Mouse (Mus musculus): ENCODE results near the gene Plxna2. TPM values are rescaled to one million over a fixed set of nuclear protein-coding genes. Genes with fewer than 3 reads are reported as not detected.

Plxna2 gene
- polyA plus RNA-seq, 1 experiment from 2014 or later, result 10.4 TPM

DNA sequence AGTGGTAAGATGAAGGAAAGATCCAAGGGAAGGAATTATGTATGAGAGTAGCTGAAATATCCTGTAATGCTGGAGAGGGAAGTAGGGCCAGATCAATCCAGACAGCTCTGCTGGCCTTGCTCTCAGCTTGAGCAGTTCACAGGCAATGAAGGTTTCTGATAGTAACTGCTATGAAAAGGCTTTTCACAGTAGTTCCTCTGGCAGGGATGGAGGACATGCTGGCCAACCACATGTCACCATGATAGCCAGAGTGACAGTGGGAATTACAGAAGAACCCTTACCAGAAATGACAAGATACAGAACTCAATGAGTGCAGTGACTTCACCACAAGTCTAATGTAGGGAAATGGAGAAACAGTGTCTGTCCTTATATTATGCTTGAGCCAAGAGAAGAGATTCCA, 210.3 kb downstream of the Plxna2 start:
- no peaks in the 10 kb centered on the region for H3K4me1 ChIP-seq (replicated peaks; ENCODE audit: control insufficient read depth, insufficient read depth, low read length)
- no peak overlapping the region for H3K4me3 ChIP-seq (ENCODE audit: low read length)
- H3K4me2 ChIP-seq (ENCODE audit: low read depth, low read length), result no peak overlapping the region
- H3K27me3 ChIP-seq (ENCODE audit: control insufficient read depth, insufficient read depth, low read depth, low read length), result no peaks in the 10 kb centered on the region
- H3K9me3 ChIP-seq (ENCODE audit: control insufficient read depth, low read length), result no peaks in the 10 kb centered on the region
- no peak overlapping the region for H3K9ac ChIP-seq (ENCODE audit: low read length)
- H3K27ac ChIP-seq (ENCODE audit: low read length), result no peak overlapping the region
- no peak for ATAC-seq (ENCODE audit: low read depth)
- H3K36me3 ChIP-seq (ENCODE audit: control insufficient read depth, insufficient read depth, low read length), result no peaks in the 10 kb centered on the region

DNA sequence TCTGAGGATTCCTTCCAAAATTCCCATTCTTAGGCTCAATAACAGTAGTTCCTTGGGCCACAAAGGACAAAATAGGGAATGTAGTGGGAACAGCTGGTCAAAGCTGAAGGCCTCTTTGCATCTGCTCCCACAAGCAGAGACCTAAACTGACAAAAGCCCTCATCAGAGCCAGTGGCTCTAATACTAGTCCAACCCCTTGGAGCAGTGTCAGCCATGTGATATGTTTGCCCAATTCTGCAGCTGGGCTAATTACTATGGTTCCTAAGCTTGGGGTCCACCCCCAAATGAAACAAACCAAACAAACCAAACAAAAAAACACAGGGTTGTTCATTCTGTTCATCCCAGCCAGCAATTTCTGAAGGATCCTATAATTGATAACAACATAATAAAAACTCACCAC, 217.2 kb downstream of the Plxna2 start:
- no peak overlapping the region for H3K9ac ChIP-seq (ENCODE audit: low read length)
- H3K4me3 ChIP-seq (ENCODE audit: low read length), result no peak overlapping the region
- H3K4me2 ChIP-seq (ENCODE audit: low read depth, low read length), result no peak overlapping the region
- no peaks in the 10 kb centered on the region for H3K9me3 ChIP-seq (ENCODE audit: control insufficient read depth, low read length)
- no peaks in the 10 kb centered on the region for H3K27me3 ChIP-seq (ENCODE audit: control insufficient read depth, insufficient read depth, low read depth, low read length)
- ATAC-seq (ENCODE audit: low read depth), result no peak
- no peak overlapping the region for H3K27ac ChIP-seq (ENCODE audit: low read length)
- no peaks in the 10 kb centered on the region for H3K36me3 ChIP-seq (ENCODE audit: control insufficient read depth, insufficient read depth, low read length)
- no peaks in the 10 kb centered on the region for H3K4me1 ChIP-seq (replicated peaks; ENCODE audit: control insufficient read depth, insufficient read depth, low read length)

DNA sequence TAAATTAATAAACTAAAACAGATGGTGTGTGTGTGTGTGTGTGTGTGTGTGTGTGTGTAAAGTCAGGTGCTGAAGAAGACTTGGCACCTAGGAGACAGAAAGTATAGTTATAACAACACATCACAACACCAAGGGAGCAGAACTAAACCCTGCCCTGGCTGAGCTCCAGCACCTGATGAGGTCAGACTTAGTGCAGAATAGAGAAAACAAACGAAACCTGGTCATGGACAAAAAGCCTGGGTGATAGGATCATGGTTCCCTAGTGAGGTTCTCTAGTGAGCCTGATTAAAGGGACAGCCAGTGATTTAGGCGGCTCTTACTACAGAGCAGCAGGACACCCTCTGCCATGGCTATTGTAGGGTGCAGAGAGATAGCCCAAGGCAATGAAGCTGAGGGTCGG, 218.2 kb downstream of the Plxna2 start:
- Histone ChIP-seq H3K36me3 (ENCODE audit: control insufficient read depth, insufficient read depth, low read length) (no peaks in the 10 kb centered on the region), H3K4me3 (ENCODE audit: low read length) (no peak overlapping the region), H3K4me2 (ENCODE audit: low read depth, low read length) (no peak overlapping the region), H3K4me1 (replicated peaks; ENCODE audit: control insufficient read depth, insufficient read depth, low read length) (no peaks in the 10 kb centered on the region), H3K9ac (ENCODE audit: low read length) (no peak overlapping the region), H3K27me3 (ENCODE audit: control insufficient read depth, insufficient read depth, low read depth, low read length) (no peaks in the 10 kb centered on the region), H3K9me3 (ENCODE audit: control insufficient read depth, low read length) (no peaks in the 10 kb centered on the region), H3K27ac (ENCODE audit: low read length) (no peak overlapping the region)
- ATAC-seq (ENCODE audit: low read depth), result no peak
- 54% methylated on average over 3 of the region's 3 CpGs for WGBS

DNA sequence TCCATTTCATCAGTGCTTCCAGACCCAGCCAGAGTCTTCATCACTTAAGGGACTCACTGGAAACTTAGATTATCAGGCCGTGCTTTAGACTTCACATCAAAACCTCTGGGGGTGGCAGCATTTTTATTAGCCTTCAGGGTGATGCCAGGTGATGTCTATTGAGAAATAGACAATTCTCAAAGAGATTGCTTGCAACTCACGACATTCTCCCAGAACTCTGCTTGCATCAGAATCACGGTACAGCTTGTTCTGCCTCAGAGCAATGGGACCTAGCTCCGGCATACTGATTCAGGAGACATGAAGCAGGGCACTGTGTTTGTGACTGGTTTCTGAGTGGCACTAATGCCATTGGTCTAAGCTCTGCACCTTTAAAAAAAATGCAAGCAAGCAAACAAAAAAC, 218.7 kb downstream of the Plxna2 start:
- Histone ChIP-seq H3K4me3 (ENCODE audit: low read length) (no peak overlapping the region), H3K9me3 (ENCODE audit: control insufficient read depth, low read length) (no peaks in the 10 kb centered on the region), H3K36me3 (ENCODE audit: control insufficient read depth, insufficient read depth, low read length) (no peaks in the 10 kb centered on the region), H3K27me3 (ENCODE audit: control insufficient read depth, insufficient read depth, low read depth, low read length) (no peaks in the 10 kb centered on the region), H3K4me2 (ENCODE audit: low read depth, low read length) (no peak overlapping the region), H3K27ac (ENCODE audit: low read length) (no peak overlapping the region), H3K4me1 (replicated peaks; ENCODE audit: control insufficient read depth, insufficient read depth, low read length) (no peaks in the 10 kb centered on the region), H3K9ac (ENCODE audit: low read length) (no peak overlapping the region)
- WGBS, result 84% methylated on average over 4 of the region's 4 CpGs
- ATAC-seq (ENCODE audit: low read depth), result no peak

DNA sequence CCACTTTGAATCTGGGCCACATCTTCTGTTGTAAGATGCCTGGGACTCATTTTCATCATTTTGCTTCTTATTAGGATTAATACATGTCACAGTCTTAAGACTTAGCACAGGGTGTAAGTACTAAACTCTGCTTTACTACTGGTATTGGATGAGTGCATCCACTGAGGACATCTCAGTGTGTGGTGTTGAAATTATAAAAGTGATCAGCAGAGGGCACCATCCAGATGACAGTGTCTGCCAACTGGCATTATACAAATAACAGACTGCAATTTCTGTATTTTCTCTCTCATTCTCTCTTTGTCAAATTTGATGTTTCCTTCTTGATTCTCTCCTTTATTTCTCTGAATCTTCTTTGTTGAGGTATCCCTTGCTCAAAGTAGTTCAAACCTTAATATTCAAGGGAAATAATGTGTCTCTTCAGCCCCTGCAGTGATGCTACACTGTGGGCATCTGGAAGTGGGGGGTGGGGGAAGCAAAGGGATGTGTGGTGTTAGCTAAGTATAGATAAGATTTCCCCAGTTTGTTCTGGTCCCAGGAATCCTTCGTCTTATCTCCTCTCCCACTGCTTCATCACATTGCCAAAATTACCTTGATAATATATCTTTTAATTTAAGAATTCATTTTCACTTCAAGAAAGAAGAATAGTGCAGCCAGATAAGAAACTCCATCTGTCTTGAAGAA, 221.4 kb downstream of the Plxna2 start:
- WGBS, result 12% methylated on average over 1 of the region's 1 CpGs
- Histone ChIP-seq H3K9me3 (ENCODE audit: control insufficient read depth, low read length) (no peaks in the 10 kb centered on the region), H3K9ac (ENCODE audit: low read length) (no peak overlapping the region), H3K27ac (ENCODE audit: low read length) (no peak overlapping the region), H3K4me3 (ENCODE audit: low read length) (no peak overlapping the region), H3K4me2 (ENCODE audit: low read depth, low read length) (no peak overlapping the region), H3K27me3 (ENCODE audit: control insufficient read depth, insufficient read depth, low read depth, low read length) (no peaks in the 10 kb centered on the region), H3K36me3 (ENCODE audit: control insufficient read depth, insufficient read depth, low read length) (no peaks in the 10 kb centered on the region), H3K4me1 (replicated peaks; ENCODE audit: control insufficient read depth, insufficient read depth, low read length) (no peaks in the 10 kb centered on the region)
- ATAC-seq (ENCODE audit: low read depth), result no peak

DNA sequence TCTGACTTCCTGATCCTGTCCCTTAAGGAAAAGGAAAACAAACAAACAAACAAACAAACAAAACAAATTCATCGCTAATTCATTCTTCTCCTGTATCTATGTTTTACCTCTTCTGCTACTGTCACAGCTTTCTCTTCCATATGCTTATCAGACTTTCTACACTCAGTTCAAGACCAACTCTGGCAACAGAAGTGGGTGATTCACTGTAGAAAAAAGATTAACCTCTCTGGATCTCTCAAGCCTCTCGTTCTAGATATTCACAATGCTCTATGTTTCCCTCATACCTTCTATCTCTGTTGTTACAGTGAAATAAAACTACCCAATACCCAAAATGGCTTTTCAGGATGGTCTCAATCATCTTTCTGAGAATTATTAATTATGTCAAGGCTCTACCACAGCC, 225.0 kb downstream of the Plxna2 start:
- Histone ChIP-seq H3K9me3 (ENCODE audit: control insufficient read depth, low read length) (no peaks in the 10 kb centered on the region), H3K27me3 (ENCODE audit: control insufficient read depth, insufficient read depth, low read depth, low read length) (no peaks in the 10 kb centered on the region), H3K4me2 (ENCODE audit: low read depth, low read length) (no peak overlapping the region), H3K9ac (ENCODE audit: low read length) (no peak overlapping the region), H3K27ac (ENCODE audit: low read length) (no peak overlapping the region), H3K4me3 (ENCODE audit: low read length) (no peak overlapping the region), H3K36me3 (ENCODE audit: control insufficient read depth, insufficient read depth, low read length) (no peaks in the 10 kb centered on the region), H3K4me1 (replicated peaks; ENCODE audit: control insufficient read depth, insufficient read depth, low read length) (no peaks in the 10 kb centered on the region; the same call in 1 of the 2 replicates)
- WGBS, result 81% methylated on average over 2 of the region's 2 CpGs
- ATAC-seq (ENCODE audit: low read depth), result no peak

DNA sequence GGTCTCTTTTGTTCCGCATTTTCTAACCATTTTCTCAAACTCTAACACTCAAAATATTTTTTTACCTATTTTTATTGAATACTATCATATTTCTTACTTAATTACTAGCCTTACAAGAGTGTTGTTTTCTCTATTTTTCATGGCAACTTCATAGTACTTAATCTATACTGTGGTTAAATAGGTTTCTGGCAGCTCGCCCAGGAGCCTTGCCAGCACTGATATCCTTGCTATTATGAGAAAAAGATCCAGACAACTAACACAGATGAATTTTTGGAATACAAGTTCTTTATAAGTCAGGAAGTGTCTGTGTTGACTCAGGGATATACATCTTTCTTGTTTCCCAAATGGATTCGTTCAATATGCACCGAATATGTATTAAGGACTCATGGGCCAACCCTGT, 229.0 kb downstream of the Plxna2 start:
- Histone ChIP-seq H3K27ac (ENCODE audit: low read length) (no peak overlapping the region), H3K9me3 (ENCODE audit: control insufficient read depth, low read length) (no peaks in the 10 kb centered on the region), H3K4me3 (ENCODE audit: low read length) (no peak overlapping the region), H3K27me3 (ENCODE audit: control insufficient read depth, insufficient read depth, low read depth, low read length) (no peaks in the 10 kb centered on the region), H3K4me2 (ENCODE audit: low read depth, low read length) (no peak overlapping the region), H3K36me3 (ENCODE audit: control insufficient read depth, insufficient read depth, low read length) (no peaks in the 10 kb centered on the region), H3K4me1 (replicated peaks; ENCODE audit: control insufficient read depth, insufficient read depth, low read length) (no peaks in the 10 kb centered on the region; the same call in 1 of the 2 replicates), H3K9ac (ENCODE audit: low read length) (no peak overlapping the region)
- no peak for ATAC-seq (ENCODE audit: low read depth)
- 55% methylated on average over 4 of the region's 4 CpGs for WGBS

DNA sequence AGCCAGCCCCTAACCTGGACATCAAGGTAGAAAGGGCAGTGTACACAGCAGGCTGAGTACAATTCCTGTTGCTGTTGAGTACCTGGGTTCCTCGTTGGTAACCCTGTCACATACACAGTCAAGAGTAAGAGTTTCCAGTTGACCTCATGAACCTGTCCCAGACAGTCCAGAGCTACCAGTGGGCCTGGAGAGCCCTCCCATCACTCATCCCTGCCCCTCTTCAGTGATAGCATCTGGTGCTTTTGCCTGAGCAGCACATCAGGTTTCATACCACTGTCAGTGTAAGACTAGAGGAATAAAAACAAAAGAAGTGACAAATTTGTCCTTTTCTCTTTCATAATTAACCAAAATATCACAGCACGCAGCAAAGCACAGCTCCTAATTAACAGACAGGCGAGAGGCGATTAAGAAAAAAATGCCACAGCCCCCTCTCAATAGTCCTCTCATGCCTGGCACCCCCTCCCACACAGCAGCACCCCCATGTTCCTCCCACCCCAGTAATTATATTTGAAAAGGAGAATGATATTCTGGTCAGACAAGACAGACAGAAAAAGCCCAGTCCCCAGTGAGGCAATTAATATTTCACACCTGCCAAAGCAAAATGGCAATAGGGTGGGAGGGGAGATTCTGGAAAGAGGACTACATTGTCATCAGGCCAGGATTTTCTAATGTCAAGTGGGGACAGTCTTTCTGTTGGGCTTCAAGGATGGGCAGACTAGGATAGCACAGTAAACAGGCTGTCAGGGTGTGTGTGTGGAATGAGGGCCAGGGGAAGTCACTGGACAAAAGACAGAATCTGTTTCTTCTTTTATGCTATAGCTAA, 233.4 kb downstream of the Plxna2 start:
- no peaks in the 10 kb centered on the region; the same call in 1 of the 2 replicates for H3K4me1 ChIP-seq (replicated peaks; ENCODE audit: control insufficient read depth, insufficient read depth, low read length)
- H3K27me3 ChIP-seq (ENCODE audit: control insufficient read depth, insufficient read depth, low read depth, low read length), result no peaks in the 10 kb centered on the region
- ATAC-seq (ENCODE audit: low read depth), result no peak
- no peak overlapping the region for H3K9ac ChIP-seq (ENCODE audit: low read length)
- H3K36me3 ChIP-seq (ENCODE audit: control insufficient read depth, insufficient read depth, low read length), result no peaks in the 10 kb centered on the region
- H3K4me2 ChIP-seq (ENCODE audit: low read depth, low read length), result no peak overlapping the region
- H3K9me3 ChIP-seq (ENCODE audit: control insufficient read depth, low read length), result no peaks in the 10 kb centered on the region
- no peak overlapping the region for H3K4me3 ChIP-seq (ENCODE audit: low read length)
- H3K27ac ChIP-seq (ENCODE audit: low read length), result no peak overlapping the region
- 71% methylated on average over 4 of the region's 4 CpGs for WGBS

DNA sequence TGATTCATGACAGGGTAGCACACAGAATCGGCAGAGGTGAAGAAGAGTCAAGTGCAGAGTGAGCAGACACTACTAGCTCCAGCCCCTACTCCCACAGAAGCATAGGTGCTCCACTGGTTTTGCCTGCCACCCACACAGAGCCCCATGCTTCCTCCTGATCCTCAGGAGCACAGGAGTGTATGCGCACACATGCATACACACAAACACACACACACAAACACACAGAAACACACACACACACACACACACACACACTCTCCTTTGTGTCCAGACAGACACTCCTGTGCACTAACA, 234.0 kb downstream of the Plxna2 start:
- Histone ChIP-seq H3K9ac (ENCODE audit: low read length) (no peak overlapping the region), H3K4me1 (replicated peaks; ENCODE audit: control insufficient read depth, insufficient read depth, low read length) (no peaks in the 10 kb centered on the region; the same call in 1 of the 2 replicates), H3K4me2 (ENCODE audit: low read depth, low read length) (no peak overlapping the region), H3K27ac (ENCODE audit: low read length) (no peak overlapping the region), H3K27me3 (ENCODE audit: control insufficient read depth, insufficient read depth, low read depth, low read length) (no peaks in the 10 kb centered on the region), H3K36me3 (ENCODE audit: control insufficient read depth, insufficient read depth, low read length) (no peaks in the 10 kb centered on the region), H3K4me3 (ENCODE audit: low read length) (no peak overlapping the region), H3K9me3 (ENCODE audit: control insufficient read depth, low read length) (no peaks in the 10 kb centered on the region)
- 69% methylated on average over 2 of the region's 2 CpGs for WGBS
- ATAC-seq (ENCODE audit: low read depth), result no peak

Measured in lung, embryonic 16.5 days (tissue).